Mouse (Mus musculus) liver, embryonic 12.5 days (tissue): ENCODE data around the gene Phospho1. TPM values are rescaled to one million over a fixed set of nuclear protein-coding genes. Genes with fewer than 3 reads are reported as not detected.

Experiments used
- ATAC-seq: fragments of 200-750 bp; cut with Nextera tagmentation; 2 replicates; pipeline ENCODE4 v1.8.0; 2017; ENCODE audit warnings: moderate number of reproducible peaks, mild to moderate bottlenecking, moderate library complexity
- H3K27ac ChIP-seq: fragments of 300-500 bp; sonication (generic); 2 replicates; pipeline ENCODE4 v1.5.1; 2016; ENCODE audit warnings: mild to moderate bottlenecking
- H3K27me3 ChIP-seq: fragments of 300-500 bp; sonication (generic); replicated peaks from 2 replicates; pipeline ENCODE4 v1.6.1; 2016; ENCODE audit warnings: mild to moderate bottlenecking, moderate library complexity
- H3K36me3 ChIP-seq: fragments of 300-500 bp; sonication (generic); 2 replicates; pipeline ENCODE4 v1.6.1; 2016; ENCODE audit warnings: mild to moderate bottlenecking, moderate library complexity
- H3K4me1 ChIP-seq: fragments of 300-500 bp; sonication (generic); 2 replicates; pipeline ENCODE4 v1.6.1; 2016
- H3K4me2 ChIP-seq: fragments of 300-500 bp; sonication (generic); 2 replicates; pipeline ENCODE4 v1.6.1; 2016; ENCODE audit warnings: mild to moderate bottlenecking, moderate library complexity
- H3K4me3 ChIP-seq: fragments of 300-500 bp; sonication (generic); 2 replicates; pipeline ENCODE4 v1.5.1; 2016; ENCODE audit warnings: mild to moderate bottlenecking, moderate library complexity
- H3K9ac ChIP-seq: fragments of 300-500 bp; sonication (generic); 2 replicates; pipeline ENCODE4 v1.6.1; 2016; ENCODE audit warnings: mild to moderate bottlenecking, moderate library complexity
- H3K9me3 ChIP-seq: fragments of 300-500 bp; sonication (generic); replicated peaks from 2 replicates; pipeline ENCODE4 v1.6.1; 2016; ENCODE audit warnings: mild to moderate bottlenecking, moderate library complexity
- WGBS: fragments of 180-500 bp; shearing (Covaris S2); methylation state at CpG from one replicate; pipeline ENCODE4 v1.1.7; 2016; ENCODE audit not compliant: insufficient replicate concordance; 5-methylcytosine and 5-hydroxymethylcytosine counted together
- polyA plus RNA-seq: library from polyadenylated mRNA; unstranded; fragments of >200 nt; fragmentation: Nextera tagmentation; extraction: Ambion mirVana; gene quantifications from 2 replicates; pipeline ENCODE4 v1.2.1, GENCODE M21; 2016

Gene Phospho1
- 2.7 and 3.4 TPM in 2 replicates for polyA plus RNA-seq

GRCm38 (mm10) chr11:95824071-95824876 lies at the start of gene Phospho1:
Gene Phospho1, plus strand, starts transcription at chr11:95824499.
- no peaks in the 10 kb centered on the region for H3K9me3 ChIP-seq
- peak within 1 kb of the TSS; percentile 74 for H3K4me3 ChIP-seq
- peak within 1 kb of the TSS; percentile 86 for H3K27ac ChIP-seq
- peaks cover 68% of the 10 kb centered on the region for H3K4me1 ChIP-seq
- H3K4me2 ChIP-seq, result peak within 1 kb of the TSS; percentile 96
- H3K27me3 ChIP-seq, result peaks cover 45% of the 10 kb centered on the region
- H3K36me3 ChIP-seq, result no peaks in the 10 kb centered on the region
- WGBS, result under 1% methylated on average over 78 of the region's 78 CpGs
- ATAC-seq, result peak; percentile 95
- peak within 1 kb of the TSS; percentile 93 for H3K9ac ChIP-seq

GRCm38 (mm10) chr11:95777323-95778297 lies 46.7 kb upstream of the Phospho1 start:
- 22% methylated on average over 17 of the region's 17 CpGs for WGBS
- H3K9me3 ChIP-seq, result no peaks in the 10 kb centered on the region
- H3K27ac ChIP-seq, result peak overlapping the region; percentile 93
- peak overlapping the region; percentile 73 for H3K9ac ChIP-seq
- peak; percentile 87 for ATAC-seq
- peaks cover 42% of the 10 kb centered on the region for H3K4me1 ChIP-seq
- 0 out of 2 replicates have a peak, but pooled peaks cover 3% of the 10 kb centered on the region for H3K27me3 ChIP-seq
- peak overlapping the region; percentile 64 for H3K4me2 ChIP-seq
- H3K4me3 ChIP-seq, result peak overlapping the region; percentile 47
- H3K36me3 ChIP-seq, result peaks cover 13% of the 10 kb centered on the region; the same call in 1 of the 2 replicates

- H3K4me1 ChIP-seq, result peaks cover 35% of the 10 kb centered on the region
- H3K27ac ChIP-seq, result peak overlapping the region; percentile 93
- H3K36me3 ChIP-seq, result peaks cover 13% of the 10 kb centered on the region; the same call in 1 of the 2 replicates
- no peak for ATAC-seq
- H3K9ac ChIP-seq, result peak overlapping the region; percentile 73
- peak overlapping the region; percentile 47 for H3K4me3 ChIP-seq
- peak overlapping the region; percentile 64 for H3K4me2 ChIP-seq
- no peaks in the 10 kb centered on the region for H3K9me3 ChIP-seq
- 78% methylated on average over 4 of the region's 4 CpGs for WGBS
- 0 out of 2 replicates have a peak, but pooled peaks cover 3% of the 10 kb centered on the region for H3K27me3 ChIP-seq
Observed at GRCm38 (mm10) chr11:95778831-95779251, 45.5 kb upstream of the Phospho1 start.

- Histone ChIP-seq H3K36me3 (peaks cover 13% of the 10 kb centered on the region; the same call in 1 of the 2 replicates), H3K4me3 (peak overlapping the region; percentile 47), H3K4me2 (peak overlapping the region; percentile 64), H3K9me3 (no peaks in the 10 kb centered on the region), H3K4me1 (peaks cover 33% of the 10 kb centered on the region), H3K9ac (peak overlapping the region; percentile 73; the same call in 1 of the 2 replicates), H3K27me3 (0 out of 2 replicates have a peak, but pooled peaks cover 3% of the 10 kb centered on the region), H3K27ac (peak overlapping the region; percentile 93; the same call in 1 of the 2 replicates)
- no peak for ATAC-seq
- 78% methylated on average over 4 of the region's 4 CpGs for WGBS
Observed at GRCm38 (mm10) chr11:95779366-95779765, 44.9 kb upstream of the Phospho1 start.

GRCm38 (mm10) chr11:95780480-95780879 lies 43.8 kb upstream of the Phospho1 start:
- Histone ChIP-seq H3K4me3 (no peak overlapping the region), H3K27me3 (0 out of 2 replicates have a peak, but pooled peaks cover 3% of the 10 kb centered on the region), H3K9ac (no peak overlapping the region), H3K9me3 (peaks cover 2% of the 10 kb centered on the region; the same call in 1 of the 2 replicates), H3K4me2 (no peak overlapping the region), H3K27ac (peak overlapping the region; percentile 37; the same call in 1 of the 2 replicates), H3K4me1 (peaks cover 33% of the 10 kb centered on the region), H3K36me3 (peaks cover 12% of the 10 kb centered on the region; the same call in 1 of the 2 replicates)
- WGBS, result 82% methylated on average over 8 of the region's 8 CpGs
- ATAC-seq, result no peak

GRCm38 (mm10) chr11:95781557-95781956 lies 42.7 kb upstream of the Phospho1 start:
- Histone ChIP-seq H3K4me1 (peaks cover 37% of the 10 kb centered on the region), H3K27ac (no peak overlapping the region), H3K4me3 (no peak overlapping the region), H3K36me3 (peaks cover 7% of the 10 kb centered on the region; the same call in 1 of the 2 replicates), H3K9me3 (peaks cover 6% of the 10 kb centered on the region; the same call in 1 of the 2 replicates), H3K9ac (no peak overlapping the region), H3K27me3 (0 out of 2 replicates have a peak, but pooled peaks cover 3% of the 10 kb centered on the region), H3K4me2 (no peak overlapping the region)
- no peak for ATAC-seq
- WGBS, result 85% methylated on average over 11 of the region's 11 CpGs

- WGBS, result 74% methylated on average over 4 of the region's 4 CpGs
- no peak for ATAC-seq
Observed at GRCm38 (mm10) chr11:95783457-95783856, 40.8 kb upstream of the Phospho1 start.

GRCm38 (mm10) chr11:95783958-95784357 lies 40.3 kb upstream of the Phospho1 start:
- no peak overlapping the region for H3K4me2 ChIP-seq
- H3K36me3 ChIP-seq, result peaks cover 7% of the 10 kb centered on the region; the same call in 1 of the 2 replicates
- no peak overlapping the region for H3K27ac ChIP-seq
- peaks cover 15% of the 10 kb centered on the region for H3K4me1 ChIP-seq
- 0 out of 2 replicates have a peak, but pooled peaks cover 3% of the 10 kb centered on the region for H3K27me3 ChIP-seq
- no peak for ATAC-seq
- 74% methylated on average over 9 of the region's 9 CpGs for WGBS
- H3K4me3 ChIP-seq, result no peak overlapping the region
- H3K9ac ChIP-seq, result no peak overlapping the region
- H3K9me3 ChIP-seq, result peaks cover 6% of the 10 kb centered on the region; the same call in 1 of the 2 replicates

More at GRCm38 (mm10) chr11:95783457-95783856, 40.8 kb upstream of the Phospho1 start:
- H3K27me3 ChIP-seq, result 0 out of 2 replicates have a peak, but pooled peaks cover 3% of the 10 kb centered on the region
- H3K4me2 ChIP-seq, result no peak overlapping the region
- H3K9ac ChIP-seq, result no peak overlapping the region
- peaks cover 7% of the 10 kb centered on the region; the same call in 1 of the 2 replicates for H3K36me3 ChIP-seq
- peaks cover 6% of the 10 kb centered on the region; the same call in 1 of the 2 replicates for H3K9me3 ChIP-seq
- H3K4me3 ChIP-seq, result no peak overlapping the region
- no peak overlapping the region for H3K27ac ChIP-seq
- H3K4me1 ChIP-seq, result peaks cover 20% of the 10 kb centered on the region

- Histone ChIP-seq H3K36me3 (peaks cover 7% of the 10 kb centered on the region; the same call in 1 of the 2 replicates), H3K27ac (no peak overlapping the region), H3K4me2 (no peak overlapping the region), H3K27me3 (0 out of 2 replicates have a peak, but pooled peaks cover 3% of the 10 kb centered on the region), H3K9me3 (peaks cover 6% of the 10 kb centered on the region; the same call in 1 of the 2 replicates), H3K4me1 (peaks cover 9% of the 10 kb centered on the region; the same call in 1 of the 2 replicates), H3K9ac (no peak overlapping the region), H3K4me3 (no peak overlapping the region)
- no peak for ATAC-seq
- WGBS, result 78% methylated on average over 4 of the region's 4 CpGs
Observed at GRCm38 (mm10) chr11:95785675-95786074, 38.6 kb upstream of the Phospho1 start.

GRCm38 (mm10) chr11:95786511-95786910 lies 37.8 kb upstream of the Phospho1 start:
- ATAC-seq, result no peak
- 68% methylated on average over 6 of the region's 6 CpGs for WGBS
- peaks cover 9% of the 10 kb centered on the region; the same call in 1 of the 2 replicates for H3K4me1 ChIP-seq
- no peak overlapping the region for H3K4me2 ChIP-seq
- no peak overlapping the region for H3K9ac ChIP-seq
- H3K27ac ChIP-seq, result no peak overlapping the region
- peaks cover 6% of the 10 kb centered on the region; the same call in 1 of the 2 replicates for H3K9me3 ChIP-seq
- H3K27me3 ChIP-seq, result peaks cover under 1% of the 10 kb centered on the region; the same call in 1 of the 2 replicates
- H3K4me3 ChIP-seq, result no peak overlapping the region
- peaks cover 7% of the 10 kb centered on the region; the same call in 1 of the 2 replicates for H3K36me3 ChIP-seq

GRCm38 (mm10) chr11:95789451-95789891 lies 34.8 kb upstream of the Phospho1 start:
- Histone ChIP-seq H3K4me3 (no peak overlapping the region), H3K9me3 (peaks cover 6% of the 10 kb centered on the region; the same call in 1 of the 2 replicates), H3K4me1 (peaks cover 38% of the 10 kb centered on the region), H3K9ac (no peak overlapping the region), H3K27ac (peak overlapping the region; percentile 45; the same call in 1 of the 2 replicates), H3K4me2 (no peak overlapping the region), H3K36me3 (no peaks in the 10 kb centered on the region), H3K27me3 (peaks cover 9% of the 10 kb centered on the region)
- no peak for ATAC-seq
- 74% methylated on average over 8 of the region's 8 CpGs for WGBS
